Mouse (Mus musculus): ENCODE measurements around the gene Prnp.

Prnp gene

GRCm38 (mm10) chr2:131948916-131949639, 39.4 kb downstream of the Prnp start:
- DNase-seq (ENCODE audit: low spot score): no peak

DNA sequence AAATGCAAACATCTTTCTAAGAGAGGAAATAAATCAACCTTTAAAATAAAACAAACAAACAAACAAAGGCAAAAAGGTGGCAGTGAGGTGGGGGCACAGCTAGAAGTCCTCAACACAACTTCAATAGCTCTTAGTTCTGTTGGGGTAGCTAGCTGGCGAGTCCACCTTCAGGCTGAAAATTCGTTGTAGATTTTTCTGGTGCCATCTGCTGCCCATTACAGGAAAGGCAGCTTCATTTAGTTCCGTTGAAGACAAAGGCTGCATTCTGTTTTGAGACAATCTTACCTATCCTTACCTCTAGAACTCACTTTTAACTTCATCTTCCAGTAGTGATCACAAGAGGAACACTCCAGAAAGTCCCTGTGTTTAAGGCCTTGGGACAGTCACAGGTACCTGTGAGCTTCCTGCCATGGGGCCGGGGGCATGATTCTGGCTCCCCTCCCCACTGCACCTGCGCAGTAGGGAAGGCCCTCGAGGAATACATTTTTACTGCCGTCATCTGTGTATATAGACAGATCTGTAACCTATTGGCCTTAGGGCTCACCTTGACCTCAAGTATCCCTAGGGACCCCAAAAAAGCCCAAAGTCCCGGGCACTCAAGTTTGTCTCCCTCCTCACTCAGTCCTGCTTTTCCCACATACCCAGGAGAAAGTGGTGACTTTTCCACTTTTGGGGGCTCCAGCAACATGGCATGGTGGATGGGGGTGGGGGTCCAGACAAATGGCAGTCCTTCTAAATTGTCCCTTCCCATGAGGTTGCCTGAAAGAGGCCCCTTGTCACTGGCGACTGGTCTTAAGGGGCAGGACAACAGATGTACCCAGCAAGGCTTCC, 40.3 kb downstream of the Prnp start:
- DNase-seq (ENCODE audit: low spot score): peak; percentile 52

DNA sequence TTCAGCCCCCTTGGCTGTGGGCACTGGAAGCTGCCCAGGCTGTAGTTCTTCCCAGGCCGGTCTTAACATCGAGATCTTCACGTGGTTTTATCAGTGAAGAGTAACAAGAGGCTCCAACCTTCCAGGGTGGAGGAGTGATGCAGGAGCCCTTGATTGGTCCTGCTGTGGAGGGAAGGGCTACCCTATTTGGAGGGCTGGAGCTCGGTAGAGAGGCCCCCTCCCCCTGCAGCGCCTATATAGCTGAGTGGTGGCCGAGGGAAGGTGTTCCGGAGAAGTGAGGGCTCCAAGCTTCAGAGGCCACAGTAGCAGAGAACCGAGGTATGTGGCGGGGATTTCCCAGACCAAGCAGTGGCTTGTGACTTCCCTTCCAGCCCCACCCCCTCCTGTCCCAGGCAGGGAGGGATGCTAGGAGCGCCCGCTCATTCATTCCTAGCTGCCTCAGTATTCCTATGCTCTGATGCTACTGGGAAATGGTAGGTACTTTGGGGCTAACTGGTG, 40.9 kb downstream of the Prnp start, which contains the start of gene Prnd:
Prnd (plus strand) TSS at position 264 of the 498 bp plus-strand sequence.
- no peak for DNase-seq (ENCODE audit: low spot score)

DNA sequence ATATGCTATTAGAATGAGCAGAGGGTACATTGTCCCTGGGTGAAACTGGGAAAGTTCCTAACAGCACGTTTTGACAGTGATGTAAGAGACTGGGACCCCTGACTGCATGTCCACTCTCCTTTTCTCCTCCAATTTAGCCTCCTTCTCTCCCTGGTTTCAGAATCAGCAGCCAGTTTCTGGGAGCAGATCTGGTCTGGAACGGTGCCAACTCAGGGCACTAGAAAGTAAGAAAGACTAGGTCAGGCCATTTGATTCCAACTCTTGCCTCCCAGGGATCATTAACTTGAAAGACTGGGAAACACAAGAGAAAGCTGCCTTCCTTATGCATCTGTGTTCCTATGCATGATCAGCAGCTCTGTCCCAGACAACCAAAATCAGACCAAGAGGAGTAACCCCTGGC, 42.7 kb downstream of the Prnp start:
- no peak for DNase-seq (ENCODE audit: low spot score)

- DNase-seq (ENCODE audit: low spot score): no peak
These were observed 43.3 kb downstream of the Prnp start for GRCm38 (mm10) chr2:131952961-131953538.

- no peak for DNase-seq (ENCODE audit: low spot score)
These were observed 44.0 kb downstream of the Prnp start for GRCm38 (mm10) chr2:131953711-131954110.

- DNase-seq (ENCODE audit: low spot score): peak; percentile 43
These were observed 45.1 kb downstream of the Prnp start for GRCm38 (mm10) chr2:131954835-131955234.

DNA sequence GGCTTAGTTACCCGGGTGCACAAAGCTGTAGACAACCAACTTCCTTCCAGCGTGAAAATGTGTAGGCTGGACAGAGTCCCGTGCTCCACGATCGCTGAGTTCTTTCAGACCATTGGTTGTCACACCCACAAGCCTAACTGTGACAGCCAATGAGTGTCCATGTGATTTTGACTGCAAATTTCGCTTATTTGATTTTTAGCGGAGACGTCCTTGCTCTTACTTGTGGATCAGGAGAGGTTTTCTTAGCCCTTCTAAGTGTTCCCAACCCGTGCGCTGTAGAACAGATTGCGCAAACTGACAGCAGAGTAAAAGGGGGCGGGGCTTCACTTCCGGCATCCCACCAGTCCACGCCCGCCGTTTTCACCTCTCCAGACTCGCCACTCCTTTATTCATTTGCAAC, 45.5 kb downstream of the Prnp start:
- DNase-seq (ENCODE audit: low spot score): peak; percentile 77

- no peak for DNase-seq (ENCODE audit: low spot score)
These were observed 46.9 kb downstream of the Prnp start for GRCm38 (mm10) chr2:131956336-131957256.

DNA sequence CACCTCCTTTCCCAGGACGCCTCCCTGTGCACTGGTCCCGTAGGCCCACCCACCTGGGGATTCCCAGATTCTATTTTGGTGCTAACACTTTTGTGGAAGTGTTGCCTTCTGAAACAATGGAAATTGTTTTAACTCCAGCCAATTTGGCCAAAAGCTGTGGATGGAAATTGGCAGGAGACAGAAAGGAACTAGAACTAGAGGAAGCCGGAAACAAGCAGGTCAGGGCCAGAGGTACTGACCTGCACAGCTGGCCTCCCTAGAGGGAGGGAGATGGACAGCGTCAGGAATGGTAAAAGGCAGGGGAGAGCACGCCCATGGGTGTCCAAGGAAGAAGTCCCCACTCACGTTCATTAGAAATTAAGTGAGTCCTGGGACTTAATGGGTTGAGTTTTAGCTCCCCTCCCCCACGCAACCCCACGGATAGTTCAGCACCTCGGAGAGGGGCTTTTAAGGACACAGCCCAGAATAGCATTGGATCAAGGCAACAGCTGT, 48.0 kb downstream of the Prnp start:
- DNase-seq (ENCODE audit: low spot score): no peak

GRCm38 (mm10) chr2:131961671-131962070, 51.9 kb downstream of the Prnp start:
- DNase-seq (ENCODE audit: low spot score): no peak

DNA sequence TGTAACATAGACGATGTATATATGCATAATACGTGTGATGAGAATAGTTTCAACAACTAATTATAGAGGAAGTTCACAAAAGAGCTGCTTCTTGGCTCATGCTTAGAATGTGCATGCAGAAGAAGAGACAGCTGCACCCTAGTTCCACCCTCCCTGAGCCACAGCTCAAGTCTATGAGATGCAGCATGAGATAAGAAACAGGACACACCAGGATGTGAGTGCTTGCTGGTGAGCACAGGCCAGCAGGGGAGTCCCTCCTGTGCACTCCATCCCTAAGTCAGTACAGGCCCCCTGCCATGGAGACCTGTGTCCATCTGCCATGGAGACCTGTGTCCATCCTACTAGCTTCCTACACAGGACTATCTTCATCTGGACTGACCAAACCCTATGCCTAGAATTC, 60.9 kb downstream of the Prnp start:
- no peak for DNase-seq (ENCODE audit: low spot score)

DNA sequence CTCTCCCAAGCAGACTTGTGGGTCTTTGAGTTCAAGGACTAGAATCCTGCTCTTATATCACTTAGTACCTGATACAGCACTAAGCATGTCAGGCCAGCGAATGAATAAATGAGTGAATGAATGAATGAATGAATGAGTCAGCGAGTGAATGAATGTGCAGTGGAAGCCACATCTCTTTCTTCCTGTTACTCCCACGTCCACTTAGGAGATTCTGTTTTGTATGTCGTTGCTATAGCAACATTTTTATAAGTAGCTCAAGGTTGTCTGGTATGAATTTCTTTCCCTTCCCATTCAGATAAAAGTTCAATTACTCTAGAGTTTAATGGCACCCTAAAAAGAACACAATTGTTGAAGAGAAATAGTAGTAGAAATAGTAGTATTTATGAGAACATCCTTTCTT, 61.4 kb downstream of the Prnp start:
- no peak for DNase-seq (ENCODE audit: low spot score)

DNA sequence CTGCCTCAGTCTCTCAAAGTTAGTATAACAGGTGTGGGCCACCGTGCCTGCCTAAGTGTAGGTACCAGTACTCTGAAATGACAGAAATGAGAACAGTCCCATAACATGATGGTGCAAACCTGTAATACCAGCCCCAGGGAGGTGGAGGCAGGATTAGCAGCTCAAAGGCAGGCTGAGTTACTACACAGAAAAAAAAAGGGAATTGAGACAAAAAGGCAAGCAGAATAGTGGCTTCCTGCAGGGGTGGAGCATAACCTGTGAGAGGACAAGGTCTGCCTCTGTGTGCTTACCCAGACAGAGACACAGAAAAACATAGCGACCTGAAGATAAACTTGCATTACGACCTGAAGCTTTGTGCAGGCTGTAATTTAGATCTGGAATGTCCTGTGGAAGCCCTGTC, 66.9 kb downstream of the Prnp start:
- no peak for DNase-seq (ENCODE audit: low spot score)

DNA sequence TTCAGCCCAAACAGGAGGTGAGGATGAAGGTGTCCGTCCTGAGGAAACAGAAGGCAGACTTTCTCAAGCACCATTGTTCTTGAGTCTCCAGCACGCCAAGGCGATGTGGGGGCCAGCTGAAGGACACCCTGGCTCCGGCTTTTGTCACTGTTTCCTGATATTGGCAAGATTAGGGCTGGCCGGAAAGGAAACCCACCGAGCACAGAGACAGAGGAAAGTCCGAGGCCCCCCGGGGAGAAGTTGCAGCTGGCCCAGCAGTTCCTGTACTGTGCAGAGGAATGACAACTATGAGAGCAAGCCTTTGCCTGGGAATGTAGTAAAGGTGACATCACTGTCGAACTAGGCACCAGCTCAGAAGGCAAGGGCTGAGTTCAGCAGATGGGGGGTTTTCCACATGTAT, 71.1 kb downstream of the Prnp start:
- no peak for DNase-seq (ENCODE audit: low spot score)

DNA sequence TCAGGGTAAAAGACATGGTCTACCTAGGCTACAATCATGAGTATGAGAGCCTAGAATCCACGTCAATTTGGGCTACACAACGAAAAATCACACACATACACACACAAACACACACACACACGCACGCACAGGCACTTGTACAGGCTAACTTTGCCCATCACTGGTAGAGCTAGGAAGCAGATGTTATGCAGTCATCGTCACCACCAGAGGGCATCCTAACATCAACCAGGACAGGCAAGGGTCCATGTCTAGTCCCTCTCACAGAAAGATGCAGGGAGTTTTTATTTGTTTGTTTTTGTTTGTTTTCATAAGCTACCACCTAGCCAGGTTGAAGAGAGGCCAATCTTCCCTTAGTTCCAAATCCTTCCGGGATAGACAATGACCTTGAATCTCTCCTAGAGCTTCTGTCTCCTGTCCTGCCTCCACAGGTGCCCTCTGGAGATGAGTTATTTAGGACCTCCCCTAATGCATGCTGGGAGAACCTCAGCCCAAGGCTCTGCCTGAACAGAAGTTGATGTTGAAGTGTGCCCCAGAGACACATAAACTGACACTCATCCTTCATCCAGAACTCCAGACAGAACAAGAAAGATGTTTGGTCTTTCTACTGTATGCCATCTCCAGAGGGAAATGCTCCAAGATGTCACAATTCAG, 72.9 kb downstream of the Prnp start:
- DNase-seq (ENCODE audit: low spot score): peak; percentile 68

DNA sequence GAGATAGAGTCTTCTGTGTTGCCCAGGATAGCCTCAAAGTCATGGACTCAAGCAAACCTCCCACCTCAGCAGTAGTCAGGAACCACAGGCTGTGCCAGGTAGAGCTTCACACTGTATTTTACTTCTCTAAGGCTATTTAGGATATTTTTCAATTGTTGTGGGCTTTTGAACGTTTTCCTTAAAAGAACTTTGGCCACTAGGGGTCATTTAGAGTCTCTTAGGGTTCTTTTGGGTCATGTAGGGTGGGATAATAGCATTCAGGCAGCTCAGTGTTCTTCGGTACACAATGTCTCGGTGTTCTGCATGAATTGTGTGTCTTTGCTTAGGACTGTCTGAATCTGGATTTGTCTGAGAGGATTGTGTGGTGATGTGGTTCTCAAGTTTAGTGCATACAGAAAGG, 78.2 kb downstream of the Prnp start:
- DNase-seq (ENCODE audit: low spot score): no peak
